Mouse (Mus musculus): ENCODE data around the gene Ddx58.

The Ddx58 gene

GRCm38 (mm10) chr4:40234256-40234655, 5.4 kb downstream of the Ddx58 start:
- no peak for DNase-seq (ENCODE audit: low spot score in 2 of 2)

- DNase-seq (ENCODE audit: low spot score in 2 of 2): no peak
These were observed 6.5 kb downstream of the Ddx58 start for GRCm38 (mm10) chr4:40233062-40233664.

- no peak for DNase-seq (ENCODE audit: low spot score in 2 of 2)
These were observed 9.9 kb downstream of the Ddx58 start for GRCm38 (mm10) chr4:40229723-40230122.

- no peak for DNase-seq (ENCODE audit: low spot score in 2 of 2)
These were observed 11.7 kb downstream of the Ddx58 start for GRCm38 (mm10) chr4:40227886-40228285.

GRCm38 (mm10) chr4:40227131-40227530, 12.5 kb downstream of the Ddx58 start:
- no peak for DNase-seq (ENCODE audit: low spot score in 2 of 2)

GRCm38 (mm10) chr4:40226095-40226494, 13.5 kb downstream of the Ddx58 start:
- no peak for DNase-seq (ENCODE audit: low spot score in 2 of 2)

- no peak for DNase-seq (ENCODE audit: low spot score in 2 of 2)
These were observed 17.6 kb downstream of the Ddx58 start for GRCm38 (mm10) chr4:40221876-40222585.

GRCm38 (mm10) chr4:40221004-40221760, 18.4 kb downstream of the Ddx58 start:
- DNase-seq (ENCODE audit: low spot score in 2 of 2): no peak

GRCm38 (mm10) chr4:40220437-40220836, 19.2 kb downstream of the Ddx58 start:
- DNase-seq (ENCODE audit: low spot score in 2 of 2): no peak

GRCm38 (mm10) chr4:40218382-40218781, 21.2 kb downstream of the Ddx58 start:
- peak in 1 of 2 experiments; percentile 37 for DNase-seq (ENCODE audit: low spot score in 2 of 2)

GRCm38 (mm10) chr4:40217910-40218309, 21.7 kb downstream of the Ddx58 start:
- no peak for DNase-seq (ENCODE audit: low spot score in 2 of 2)

GRCm38 (mm10) chr4:40212177-40212576, 27.5 kb downstream of the Ddx58 start:
- no peak for DNase-seq (ENCODE audit: low spot score in 2 of 2)

- no peak for DNase-seq (ENCODE audit: low spot score in 2 of 2)
These were observed 31.9 kb downstream of the Ddx58 start for GRCm38 (mm10) chr4:40207701-40208100.

- DNase-seq (ENCODE audit: low spot score in 2 of 2): no peak
These were observed 34.3 kb downstream of the Ddx58 start for GRCm38 (mm10) chr4:40205231-40205903.

- no peak for DNase-seq (ENCODE audit: low spot score in 2 of 2)
These were observed 35.3 kb downstream of the Ddx58 start for GRCm38 (mm10) chr4:40204374-40204773.

- no peak for DNase-seq (ENCODE audit: low spot score in 2 of 2)
These were observed 37.4 kb downstream of the Ddx58 start for GRCm38 (mm10) chr4:40202205-40202604.

- DNase-seq (ENCODE audit: low spot score in 2 of 2): no peak
These were observed 44.3 kb downstream of the Ddx58 start for GRCm38 (mm10) chr4:40195336-40195735.

GRCm38 (mm10) chr4:40193461-40193860, 46.2 kb downstream of the Ddx58 start:
- DNase-seq (ENCODE audit: low spot score in 2 of 2): no peak

GRCm38 (mm10) chr4:40192246-40192645, 47.4 kb downstream of the Ddx58 start:
- DNase-seq (ENCODE audit: low spot score in 2 of 2): no peak

GRCm38 (mm10) chr4:40187956-40188355, 51.7 kb downstream of the Ddx58 start:
- DNase-seq (ENCODE audit: low spot score in 2 of 2): no peak

GRCm38 (mm10) chr4:40184470-40184869, 55.2 kb downstream of the Ddx58 start:
- no peak for DNase-seq (ENCODE audit: low spot score in 2 of 2)

GRCm38 (mm10) chr4:40183781-40184180, 55.8 kb downstream of the Ddx58 start:
- DNase-seq (ENCODE audit: low spot score in 2 of 2): no peak
